Mouse (Mus musculus): ENCODE data around the gene Ttc23.

DNA sequence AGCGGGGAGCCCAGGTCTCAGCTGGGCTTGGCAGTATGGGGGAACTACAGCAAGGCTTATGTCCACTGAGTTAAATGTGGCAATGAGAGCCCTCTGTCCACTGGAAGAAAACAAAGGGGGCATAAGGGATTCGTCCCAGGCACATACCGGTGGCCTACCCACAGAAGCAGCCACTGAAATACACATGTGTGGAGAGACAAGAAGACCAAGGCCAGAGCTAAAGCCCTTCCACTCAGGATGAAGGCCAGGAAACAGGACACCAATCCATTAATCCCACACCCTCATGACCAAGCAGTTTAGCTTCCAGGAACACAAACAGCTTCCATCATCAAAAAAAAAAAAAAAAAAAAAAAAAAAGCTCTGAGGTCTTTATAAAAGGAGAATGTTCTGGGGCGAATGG is 93.2 kb downstream of the Ttc23 start:
- TF ChIP-seq CTCF (conservative IDR thresholded peaks at IDR 0.05; ENCODE audit: low read length) (no peak), POU5F1 (IDR thresholded peaks at IDR 0.05; ENCODE audit: borderline replicate concordance, low read length) (no peak), NANOG (IDR thresholded peaks at IDR 0.05; ENCODE audit: borderline replicate concordance, low read length) (no peak)
